Mouse (Mus musculus) CH12.LX (cell line): Measurements from ENCODE around the gene Rybp. TPM values are rescaled to one million over a fixed set of nuclear protein-coding genes. Genes with fewer than 3 reads are reported as not detected.

ENCODE experiments used
- DNase-seq: peaks from one replicate; pipeline ENCODE4 v3.0.0-alpha.2; 2013; ENCODE audit errors: extremely low read depth
- H3K27ac ChIP-seq: 2 replicates; pipeline ENCODE4 v1.5.1; 2012; ENCODE audit warnings: low read depth, mild to moderate bottlenecking, control low read depth, moderate library complexity; ENCODE audit not compliant: insufficient read depth
- H3K27me3 ChIP-seq: replicated peaks from 2 replicates; pipeline ENCODE3; 2012; ENCODE audit warnings: inconsistent platforms
- H3K36me3 ChIP-seq, 2 experiments: replicated peaks in 1 of 2; 2 replicates each; pipeline versions ENCODE3 to v1.6.1; 2012; ENCODE audit warnings: inconsistent platforms in 1 of 2, low read length in 1 of 2, mild to moderate bottlenecking in 1 of 2, mixed read lengths in 1 of 2, moderate library complexity in 1 of 2; ENCODE audit not compliant: control insufficient read depth in 1 of 2, insufficient read depth in 1 of 2
- H3K4me1 ChIP-seq, 2 experiments: 2 replicates each; pipeline ENCODE4 v1.6.1; 2012; ENCODE audit warnings: inconsistent platforms in 1 of 2, moderate library complexity in 1 of 2; ENCODE audit not compliant: insufficient read depth in 2 of 2, control insufficient read depth in 1 of 2
- H3K4me2 ChIP-seq: 2 replicates; pipeline ENCODE4 v1.6.1; 2012; ENCODE audit warnings: low read depth, mild to moderate bottlenecking, control low read depth; ENCODE audit not compliant: poor library complexity, insufficient read depth, severe bottlenecking
- H3K4me3 ChIP-seq, 3 experiments: fragments of 150-350 bp in 1 of 3; sonication (generic) in 1 of 3; replicated peaks in 1 of 3; 2 replicates each; pipeline versions ENCODE3 to v1.5.1; 2011 to 2012; ENCODE audit warnings: low read depth in 2 of 3, low read length in 2 of 3, mild to moderate bottlenecking in 2 of 3, moderate library complexity in 2 of 3, control low read depth in 1 of 3, improper control_type of control experiment in 1 of 3, inconsistent platforms in 1 of 3, mixed read lengths in 1 of 3; ENCODE audit not compliant: poor library complexity in 1 of 3
- H3K79me2 ChIP-seq: replicated peaks from 2 replicates; pipeline ENCODE4 v1.6.1; 2012; ENCODE audit warnings: mild to moderate bottlenecking, moderate library complexity; ENCODE audit not compliant: control insufficient read depth, poor library complexity, insufficient read depth, severe bottlenecking; ENCODE audit errors: extremely low read depth
- H3K9ac ChIP-seq: 2 replicates; pipeline ENCODE4 v1.6.1; 2012; ENCODE audit warnings: low read depth, mild to moderate bottlenecking, control low read depth, moderate library complexity; ENCODE audit not compliant: insufficient read depth
- H3K9me3 ChIP-seq: replicated peaks from 2 replicates; pipeline ENCODE3; 2012; ENCODE audit warnings: low read length, inconsistent platforms, mixed read lengths
- BHLHE40 ChIP-seq: IDR thresholded peaks from 2 replicates; pipeline ENCODE4 v1.6.1; 2011; ENCODE audit warnings: mild to moderate bottlenecking, low read depth, low read length, improper control_type of control experiment
- CHD2 ChIP-seq: IDR thresholded peaks from 2 replicates; pipeline ENCODE4 v1.6.1; 2011; ENCODE audit warnings: low read length, improper control_type of control experiment
- CTCF ChIP-seq, 2 experiments: IDR thresholded peaks in 1 of 2; conservative IDR thresholded peaks in 1 of 2; 2 replicates each; pipeline ENCODE4 v1.5.1; 2011 to 2012; ENCODE audit warnings: low read depth in 2 of 2, low read length in 2 of 2, improper control_type of control experiment in 1 of 2, inconsistent platforms in 1 of 2, mild to moderate bottlenecking in 1 of 2, moderate library complexity in 1 of 2
- E2F4 ChIP-seq: IDR thresholded peaks from 2 replicates; pipeline ENCODE4 v1.6.1; 2011; ENCODE audit warnings: low read depth, low read length, improper control_type of control experiment; ENCODE audit not compliant: insufficient replicate concordance
- ELF1 ChIP-seq: IDR thresholded peaks from 2 replicates; pipeline ENCODE4 v1.6.1; 2014; ENCODE audit warnings: low read depth, mild to moderate bottlenecking, inconsistent platforms, low read length, improper control_type of control experiment
- EP300 ChIP-seq: IDR thresholded peaks from 2 replicates; pipeline ENCODE4 v1.6.1; 2011; ENCODE audit warnings: low read length, improper control_type of control experiment
- GABPA ChIP-seq: IDR thresholded peaks from 2 replicates; pipeline ENCODE4 v1.6.1; 2012; ENCODE audit warnings: low read depth, low read length, improper control_type of control experiment, inconsistent platforms; ENCODE audit not compliant: insufficient replicate concordance
- HCFC1 ChIP-seq: IDR thresholded peaks from 2 replicates; pipeline ENCODE4 v1.6.1; 2012; ENCODE audit warnings: low read depth, mild to moderate bottlenecking, inconsistent platforms, low read length, improper control_type of control experiment
- JUN ChIP-seq: IDR thresholded peaks from 2 replicates; pipeline ENCODE4 v1.6.1; 2011; ENCODE audit warnings: low read depth, mild to moderate bottlenecking, low read length, improper control_type of control experiment, moderate library complexity; ENCODE audit not compliant: insufficient read depth
- JUND ChIP-seq: conservative IDR thresholded peaks from 2 replicates; pipeline ENCODE4 v1.6.1; 2011; ENCODE audit warnings: low read depth, low read length, improper control_type of control experiment
- KAT2A ChIP-seq: IDR thresholded peaks from 2 replicates; pipeline ENCODE4 v1.6.1; 2012; ENCODE audit warnings: low read length, improper control_type of control experiment, inconsistent platforms; ENCODE audit not compliant: insufficient replicate concordance
- MAFK ChIP-seq: IDR thresholded peaks from 2 replicates; pipeline ENCODE4 v1.6.1; 2011; ENCODE audit warnings: low read length, improper control_type of control experiment; ENCODE audit not compliant: insufficient replicate concordance
- MAZ ChIP-seq: IDR thresholded peaks from 2 replicates; pipeline ENCODE4 v1.6.1; 2012; ENCODE audit warnings: low read depth, mild to moderate bottlenecking, inconsistent platforms, low read length, improper control_type of control experiment, moderate library complexity
- MXI1 ChIP-seq: IDR thresholded peaks from 2 replicates; pipeline ENCODE4 v1.6.1; 2011; ENCODE audit warnings: mild to moderate bottlenecking, low read depth, low read length, improper control_type of control experiment
- MYC ChIP-seq: IDR thresholded peaks from 2 replicates; pipeline ENCODE4 v1.6.1; 2011; ENCODE audit warnings: low read depth, mild to moderate bottlenecking, improper control_type of control experiment, low read length
- NELFE ChIP-seq: IDR thresholded peaks from 2 replicates; pipeline ENCODE4 v1.6.1; 2011; ENCODE audit warnings: low read depth, low read length, improper control_type of control experiment
- NRF1 ChIP-seq: IDR thresholded peaks from 2 replicates; pipeline ENCODE4 v1.6.1; 2014; ENCODE audit warnings: low read depth, mild to moderate bottlenecking, inconsistent platforms, low read length, improper control_type of control experiment, moderate library complexity
- PAX5 ChIP-seq: IDR thresholded peaks from 2 replicates; pipeline ENCODE4 v1.6.1; 2012; ENCODE audit warnings: low read length, inconsistent platforms, mixed read lengths
- RAD21 ChIP-seq: IDR thresholded peaks from 2 replicates; pipeline ENCODE4 v1.6.1; 2011; ENCODE audit warnings: low read depth, mild to moderate bottlenecking, low read length, improper control_type of control experiment, moderate library complexity
- SIN3A ChIP-seq: IDR thresholded peaks from 2 replicates; pipeline ENCODE4 v1.6.1; 2012; ENCODE audit warnings: low read length, improper control_type of control experiment, inconsistent platforms
- SMC3 ChIP-seq: IDR thresholded peaks from 2 replicates; pipeline ENCODE4 v1.6.1; 2011; ENCODE audit warnings: low read depth, low read length, improper control_type of control experiment
- TBP ChIP-seq: conservative IDR thresholded peaks from 2 replicates; pipeline ENCODE4 v1.6.1; 2011; ENCODE audit warnings: low read depth, low read length, improper control_type of control experiment
- TCF12 ChIP-seq: IDR thresholded peaks from 2 replicates; pipeline ENCODE4 v1.6.1; 2014; ENCODE audit warnings: low read depth, mild to moderate bottlenecking, inconsistent platforms, low read length, improper control_type of control experiment
- UBTF ChIP-seq: IDR thresholded peaks from 2 replicates; pipeline ENCODE4 v1.6.1; 2012; ENCODE audit warnings: low read depth, mild to moderate bottlenecking, inconsistent platforms, low read length, improper control_type of control experiment, moderate library complexity
- USF1 ChIP-seq: IDR thresholded peaks from 2 replicates; pipeline ENCODE4 v1.6.1; 2014; ENCODE audit warnings: low read depth, mild to moderate bottlenecking, inconsistent platforms, low read length, improper control_type of control experiment
- USF2 ChIP-seq: conservative IDR thresholded peaks from 2 replicates; pipeline ENCODE4 v1.6.1; 2011; ENCODE audit warnings: low read depth, low read length, improper control_type of control experiment
- ZKSCAN1 ChIP-seq: IDR thresholded peaks from 2 replicates; pipeline ENCODE4 v1.6.1; 2012; ENCODE audit warnings: low read depth, inconsistent platforms, low read length, improper control_type of control experiment, borderline replicate concordance
- ZMIZ1 ChIP-seq: IDR thresholded peaks from 2 replicates; pipeline ENCODE4 v1.6.1; 2012; ENCODE audit warnings: low read depth, mild to moderate bottlenecking, inconsistent platforms, low read length, improper control_type of control experiment
- ZNF384 ChIP-seq: IDR thresholded peaks from 2 replicates; pipeline ENCODE4 v1.6.1; 2012; ENCODE audit warnings: low read depth, low read length, improper control_type of control experiment, inconsistent platforms
- dilution Hi-C: fragments of 300-500 bp; cut with MboI; formaldehyde crosslinking; loops from 2 replicates; pipeline ENCODE4 v1.14.3; 2020; ENCODE audit warnings: low sequenced_read_pairs; ENCODE audit not compliant: extremely low pct_unique_long_range_greater_than_20kb, extremely low pct_ligation_motif_present
- in situ Hi-C: fragments of 300-500 bp; cut with MboI; formaldehyde crosslinking; loops from 3 replicates; pipeline ENCODE4 v1.14.3; 2019; ENCODE audit warnings: low sequenced_read_pairs, low pct_ligation_motif_present, low pct_unique_long_range_greater_than_20kb, mixed read lengths
- polyA plus RNA-seq: library from polyadenylated mRNA; unstranded; fragments of >175 nt; gene quantifications from 2 replicates; pipeline ENCODE4 v1.2.1, GENCODE M21; 2012; ENCODE audit warnings: low read depth; ENCODE audit not compliant: insufficient read length
- total RNA-seq, 2 experiments: library from RNA; depleted of rRNA; stranded (reverse); fragments of 300-350 nt in 1 of 2; fragments of >200 nt in 1 of 2; gene quantifications; 2 replicates each; pipeline ENCODE4 v1.2.3; 2012 to 2014

Rybp gene
- total and polyA plus RNA-seq, 3 experiments: 9.1 to 27.4 (median 23.6) TPM

- H3K79me2 ChIP-seq: no peaks in the 10 kb centered on the region
- H3K4me3 ChIP-seq: no peak overlapping the region
- H3K4me2 ChIP-seq: no peak overlapping the region
- in situ Hi-C loops (no loop called here), dilution Hi-C loops (no loop called here)
- DNase-seq: no peak
- H3K27ac ChIP-seq: no peak overlapping the region
- H3K9ac ChIP-seq: no peak overlapping the region
- H3K9me3 ChIP-seq: no peaks in the 10 kb centered on the region
- TF ChIP-seq KAT2A (no peak), EP300 (no peak), MXI1 (no peak), SIN3A (no peak), JUND (no peak), E2F4 (no peak), ZNF384 (no peak), NRF1 (no peak), TCF12 (no peak), USF1 (no peak), SMC3 (no peak), GABPA (no peak), HCFC1 (no peak), ELF1 (no peak), MYC (no peak), ZMIZ1 (no peak), UBTF (no peak), MAZ (no peak), BHLHE40 (no peak), TBP (no peak)
- TF ChIP-seq, all 38 proteins: peak for 0
- Histone ChIP-seq H3K36me3 (no peaks in the 10 kb centered on the region), H3K27me3 (no peaks in the 10 kb centered on the region), H3K4me1 (peaks cover 0 to 29% of the 10 kb centered on the region in 2 experiments; a peak in 2 of 4 replicates)
These were observed 97.0 kb downstream of the Rybp start for GRCm38 (mm10) chr6:100190310-100190709.

- no peaks in the 10 kb centered on the region for H3K9me3 ChIP-seq
- H3K9ac ChIP-seq: no peak overlapping the region
- H3K4me1 ChIP-seq: peaks cover 0 to 29% of the 10 kb centered on the region in 2 experiments; a peak in 2 of 4 replicates
- no peak for TF ChIP-seq CTCF (conservative IDR thresholded peaks at IDR 0.05 in 1 of 2, IDR thresholded peaks at IDR 0.05 in 1 of 2; ENCODE audit: low read depth in 2 of 2, low read length in 2 of 2)
- no peak for TF ChIP-seq JUN
- TF ChIP-seq MAZ: no peak
- TF ChIP-seq TBP: no peak
- no peak for TF ChIP-seq RAD21
- no peak for TF ChIP-seq NRF1
- no peak for TF ChIP-seq NELFE
- no peak for TF ChIP-seq CHD2
- no peak for TF ChIP-seq ZMIZ1
- no peak for TF ChIP-seq PAX5
- no peak for TF ChIP-seq BHLHE40
- TF ChIP-seq SMC3: no peak
- no peak for TF ChIP-seq JUND
- TF ChIP-seq ZKSCAN1: no peak
- no peak for TF ChIP-seq HCFC1
- no peak for TF ChIP-seq MAFK
- TF ChIP-seq UBTF: no peak
- TF ChIP-seq SIN3A: no peak
- TF ChIP-seq USF2: no peak
- TF ChIP-seq MXI1: no peak
- DNase-seq: no peak
- no peak overlapping the region for H3K4me3 ChIP-seq
- H3K36me3 ChIP-seq: no peaks in the 10 kb centered on the region
- no peaks in the 10 kb centered on the region for H3K79me2 ChIP-seq
- H3K4me2 ChIP-seq: no peak overlapping the region
- no peaks in the 10 kb centered on the region for H3K27me3 ChIP-seq
- no peak overlapping the region for H3K27ac ChIP-seq
- dilution Hi-C loops (no loop called here), in situ Hi-C loops (no loop called here)
These were observed 98.2 kb downstream of the Rybp start for GRCm38 (mm10) chr6:100188883-100189743.
